Mouse (Mus musculus) myocyte (in vitro differentiated cells): ENCODE measurements at regions not wholly inside any gene's neighbourhood (a gene's known extent, or its start where the extent isn't known, plus 50 kb on each side); places are given as distances from the start of the nearest gene placed in this dataset.
A peak's percentile ranks its signal among the peaks of the same experiment; 100 is the strongest.

Source experiments
- H3K27me3 ChIP-seq: one replicate; pipeline ENCODE4 v1.6.1; 2011; ENCODE audit not compliant: control insufficient read depth, insufficient read depth, insufficient read length
- H3K36me3 ChIP-seq: one replicate; pipeline ENCODE4 v1.6.1; 2011; ENCODE audit not compliant: control insufficient read depth, insufficient read depth
- H3K4me2 ChIP-seq: one replicate; pipeline ENCODE4 v1.6.1; 2011; ENCODE audit warnings: low read depth, control low read depth
- H3K4me3 ChIP-seq: one replicate; pipeline ENCODE4 v1.5.1; 2011; ENCODE audit warnings: mild to moderate bottlenecking, control low read depth, moderate library complexity
- H3K79me2 ChIP-seq: one replicate; pipeline ENCODE4 v1.6.1; 2011; ENCODE audit not compliant: control insufficient read depth, insufficient read depth
- H3ac ChIP-seq: one replicate; pipeline ENCODE4 v1.6.1; 2011; ENCODE audit not compliant: control insufficient read depth, insufficient read length
- CEBPB ChIP-seq: IDR thresholded peaks from 2 replicates; pipeline ENCODE4 v1.6.1; 2011; ENCODE audit warnings: mild to moderate bottlenecking, moderate library complexity; ENCODE audit not compliant: poor library complexity, insufficient read depth, severe bottlenecking
- E2F4 ChIP-seq: IDR thresholded peaks from one replicate; pipeline ENCODE4 v1.6.1; 2011; ENCODE audit warnings: mild to moderate bottlenecking, control low read depth, moderate library complexity; ENCODE audit not compliant: insufficient read depth
- MAX ChIP-seq: IDR thresholded peaks from one replicate; pipeline ENCODE4 v1.6.1; 2011; ENCODE audit warnings: low read depth, mild to moderate bottlenecking, control low read depth
- MYOD1 ChIP-seq, 3 experiments: IDR thresholded peaks; one replicate each; pipeline ENCODE4 v1.6.1; 2011; ENCODE audit warnings: control low read depth in 2 of 3, low read depth in 2 of 3, mild to moderate bottlenecking in 2 of 3, moderate library complexity in 1 of 3; ENCODE audit not compliant: insufficient read length in 2 of 3, control insufficient read depth in 1 of 3
- MYOG ChIP-seq, 3 experiments: IDR thresholded peaks; one replicate each; pipeline ENCODE4 v1.6.1; 2011; ENCODE audit warnings: control low read depth in 2 of 3, low read depth in 2 of 3, mild to moderate bottlenecking in 2 of 3; ENCODE audit not compliant: insufficient read length in 2 of 3, control insufficient read depth in 1 of 3, insufficient read depth in 1 of 3
- POLR2A ChIP-seq: IDR thresholded peaks from one replicate; pipeline ENCODE4 v1.6.1; 2011; ENCODE audit warnings: low read depth, mild to moderate bottlenecking, control low read depth, moderate library complexity; ENCODE audit not compliant: insufficient read length
- POLR2AphosphoS2 ChIP-seq: IDR thresholded peaks from one replicate; pipeline ENCODE4 v1.6.1; 2011; ENCODE audit warnings: low read depth, control low read depth; ENCODE audit not compliant: insufficient read length
- REST ChIP-seq: IDR thresholded peaks from one replicate; pipeline ENCODE4 v1.6.1; 2011; ENCODE audit warnings: mild to moderate bottlenecking, control low read depth, moderate library complexity; ENCODE audit not compliant: insufficient read depth, insufficient read length
- SRF ChIP-seq: IDR thresholded peaks from one replicate; pipeline ENCODE4 v1.6.1; 2011; ENCODE audit warnings: low read depth; ENCODE audit not compliant: control insufficient read depth, insufficient read length
- TCF12 ChIP-seq: IDR thresholded peaks from one replicate; pipeline ENCODE4 v1.6.1; 2011; ENCODE audit warnings: mild to moderate bottlenecking, control low read depth; ENCODE audit not compliant: poor library complexity, insufficient read depth, severe bottlenecking
- TCF3 ChIP-seq: IDR thresholded peaks from one replicate; pipeline ENCODE4 v1.6.1; 2011; ENCODE audit warnings: low read depth, control low read depth; ENCODE audit not compliant: insufficient read length
- USF1 ChIP-seq: IDR thresholded peaks from one replicate; pipeline ENCODE4 v1.6.1; 2011; ENCODE audit warnings: low read depth, mild to moderate bottlenecking, control low read depth, moderate library complexity

DNA sequence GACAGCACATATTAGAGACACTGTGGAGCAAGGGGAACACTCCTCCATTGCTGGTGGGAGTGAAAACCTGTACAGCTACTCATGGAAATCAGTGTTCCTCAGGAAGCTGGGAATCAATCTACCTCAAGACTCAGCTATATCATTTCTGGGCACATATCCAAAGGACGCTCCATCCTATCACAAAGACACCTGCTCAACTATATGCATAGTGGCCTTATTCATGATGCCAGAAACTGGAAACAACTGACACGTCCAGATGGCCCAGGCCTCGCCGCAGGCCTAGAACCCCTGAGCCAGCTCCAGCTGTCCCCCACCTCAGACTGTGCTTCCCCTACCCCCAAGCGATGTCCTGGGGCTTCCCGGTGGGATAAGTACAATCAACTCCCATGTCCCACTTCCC lies 116.3 kb upstream of the Bach2 start:
- Histone ChIP-seq H3K27me3 (no peaks in the 10 kb centered on the region), H3K4me2 (no peak overlapping the region), H3K36me3 (no peaks in the 10 kb centered on the region), H3ac (no peak overlapping the region), H3K79me2 (no peaks in the 10 kb centered on the region), H3K4me3 (no peak overlapping the region)
- TF ChIP-seq MYOD1 (IDR thresholded peaks at IDR 0.05; ENCODE audit: control insufficient read depth in 1 of 3, insufficient read length in 2 of 3, low read depth in 2 of 3) (no peak), USF1 (no peak), CEBPB (no peak), POLR2A (no peak), SRF (no peak), MYOG (IDR thresholded peaks at IDR 0.05; ENCODE audit: control insufficient read depth in 1 of 3, insufficient read depth in 1 of 3, insufficient read length in 2 of 3, low read depth in 2 of 3) (no peak), REST (no peak), E2F4 (no peak), POLR2AphosphoS2 (no peak), TCF12 (no peak), TCF3 (no peak), MAX (no peak)

DNA sequence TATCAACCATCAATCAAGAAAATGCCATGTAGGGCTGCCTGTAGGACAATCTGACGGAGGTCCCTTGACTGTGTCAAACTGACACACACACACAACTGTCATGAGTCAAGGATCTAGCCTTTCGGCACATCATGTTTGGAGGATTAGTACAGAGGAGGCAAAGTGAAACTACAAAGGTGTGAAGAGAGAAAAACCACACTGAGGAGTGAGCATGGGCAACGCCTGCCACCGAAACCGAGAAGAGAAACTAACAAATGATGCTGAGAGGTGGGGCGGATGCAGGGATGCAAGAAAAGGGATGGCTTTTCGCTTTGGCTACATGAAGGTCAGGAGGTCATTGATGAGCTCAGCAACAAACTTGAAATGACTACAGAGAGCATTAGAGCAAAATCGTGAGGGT lies 111.8 kb upstream of the Bach2 start:
- Histone ChIP-seq H3K36me3 (no peaks in the 10 kb centered on the region), H3K4me3 (no peak overlapping the region)
- TF ChIP-seq POLR2AphosphoS2 (no peak), TCF3 (no peak), MAX (no peak), CEBPB (no peak), POLR2A (no peak), REST (no peak), USF1 (no peak), SRF (no peak), TCF12 (no peak)

DNA sequence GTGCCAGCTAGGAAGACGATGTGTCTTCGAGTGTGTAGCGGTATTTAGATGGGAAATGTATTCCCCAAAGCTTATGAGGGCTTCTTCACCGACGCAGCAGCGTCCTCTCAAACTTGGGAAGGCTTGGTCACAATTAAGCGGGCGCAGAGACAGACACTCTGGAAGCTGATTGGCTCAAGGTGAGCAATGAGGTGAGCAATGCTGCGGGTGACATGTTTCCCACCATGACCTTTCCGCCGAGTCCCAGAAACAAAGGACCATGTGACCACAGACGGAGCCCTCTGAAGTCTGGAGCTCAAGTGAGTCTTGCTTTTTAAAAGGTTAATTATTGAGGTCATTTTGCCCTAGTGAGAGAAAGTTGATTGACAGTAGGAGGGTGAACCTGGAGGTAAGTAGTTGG lies 108.0 kb upstream of the Bach2 start:
- no peaks in the 10 kb centered on the region for H3K79me2 ChIP-seq
- no peak for TF ChIP-seq USF1
- TF ChIP-seq REST, result no peak
- no peak for TF ChIP-seq CEBPB
- no peak for TF ChIP-seq MYOG (IDR thresholded peaks at IDR 0.05; ENCODE audit: control insufficient read depth in 1 of 3, insufficient read depth in 1 of 3, insufficient read length in 2 of 3, low read depth in 2 of 3)
- TF ChIP-seq POLR2AphosphoS2, result no peak
- TF ChIP-seq MAX, result no peak
- TF ChIP-seq TCF3, result no peak
- TF ChIP-seq POLR2A, result no peak
- TF ChIP-seq MYOD1 (IDR thresholded peaks at IDR 0.05; ENCODE audit: control insufficient read depth in 1 of 3, insufficient read length in 2 of 3, low read depth in 2 of 3), result no peak
- no peak for TF ChIP-seq E2F4
- no peak for TF ChIP-seq TCF12
- no peak for TF ChIP-seq SRF
- H3K4me3 ChIP-seq, result no peak overlapping the region
- H3K36me3 ChIP-seq, result no peaks in the 10 kb centered on the region
- H3K4me2 ChIP-seq, result no peak overlapping the region
- H3K27me3 ChIP-seq, result no peaks in the 10 kb centered on the region
- no peak overlapping the region for H3ac ChIP-seq

More for the DNA sequence above, 111.8 kb upstream of the Bach2 start:
- Histone ChIP-seq H3K4me2 (no peak overlapping the region), H3K79me2 (no peaks in the 10 kb centered on the region), H3K27me3 (no peaks in the 10 kb centered on the region), H3ac (no peak overlapping the region)

DNA sequence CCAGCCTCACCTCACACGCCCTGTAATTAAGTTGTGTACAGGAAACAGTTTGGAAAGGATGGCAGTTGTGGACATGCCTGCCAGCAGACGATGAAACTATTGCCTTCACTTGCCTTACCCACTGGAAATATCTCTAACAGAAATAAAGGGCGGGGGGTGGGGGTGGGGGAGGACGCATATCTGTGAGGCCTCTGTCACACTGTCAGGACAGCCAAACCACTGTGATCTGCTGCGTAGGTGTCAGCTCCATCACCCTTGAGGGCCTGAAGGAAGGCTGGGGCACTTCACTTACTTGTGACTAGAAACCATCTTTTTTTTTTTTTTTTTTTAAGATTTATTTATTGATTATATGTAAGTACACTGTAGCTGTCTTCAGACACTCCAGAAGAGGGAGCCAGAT lies 106.8 kb upstream of the Bach2 start:
- H3K4me3 ChIP-seq, result no peak overlapping the region
- H3K79me2 ChIP-seq, result no peaks in the 10 kb centered on the region
- no peaks in the 10 kb centered on the region for H3K36me3 ChIP-seq
- no peak overlapping the region for H3ac ChIP-seq
- no peak overlapping the region for H3K4me2 ChIP-seq
- H3K27me3 ChIP-seq, result no peaks in the 10 kb centered on the region
- TF ChIP-seq E2F4 (no peak), MYOD1 (IDR thresholded peaks at IDR 0.05; ENCODE audit: control insufficient read depth in 1 of 3, insufficient read length in 2 of 3, low read depth in 2 of 3) (no peak), USF1 (no peak), SRF (no peak), MAX (no peak), CEBPB (no peak), POLR2AphosphoS2 (no peak), POLR2A (no peak), REST (no peak)

DNA sequence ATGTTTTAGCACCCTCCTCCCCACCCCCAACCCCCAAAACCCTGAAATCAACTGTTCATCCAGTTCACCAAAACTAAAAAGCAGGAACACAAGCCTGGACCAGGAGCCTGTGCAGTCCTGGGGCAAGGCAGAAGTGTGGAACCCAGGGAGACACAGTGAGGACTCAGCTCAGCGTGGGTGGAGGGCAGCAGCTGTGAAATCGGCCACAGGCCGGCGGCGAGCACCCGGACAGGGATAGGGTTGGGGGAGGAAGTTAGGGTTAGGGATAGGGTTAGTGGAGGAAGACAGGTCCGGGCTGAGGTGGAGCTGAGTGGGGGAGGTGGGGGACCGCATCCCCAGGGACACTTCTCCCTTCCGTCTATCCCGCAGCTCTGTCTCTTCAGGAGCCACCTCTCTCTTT lies 102.5 kb upstream of the Bach2 start:
- H3K4me2 ChIP-seq, result no peak overlapping the region
- no peak overlapping the region for H3ac ChIP-seq
- no peaks in the 10 kb centered on the region for H3K79me2 ChIP-seq
- no peak overlapping the region for H3K4me3 ChIP-seq
- no peaks in the 10 kb centered on the region for H3K27me3 ChIP-seq
- TF ChIP-seq MAX (no peak), REST (no peak), MYOD1 (IDR thresholded peaks at IDR 0.05; ENCODE audit: control insufficient read depth in 1 of 3, insufficient read length in 2 of 3, low read depth in 2 of 3) (peak in 2 of 3 experiments; percentile 30 to 69)
- no peaks in the 10 kb centered on the region for H3K36me3 ChIP-seq
